Mouse (Mus musculus): ENCODE results near the gene Per1.

GRCm38 (mm10) chr11:69126706-69127095 is 31.7 kb downstream of the Per1 start:
- TF ChIP-seq CTCF (IDR thresholded peaks at IDR 0.05) = no peak
- no peak for TF ChIP-seq EP300 (IDR thresholded peaks at IDR 0.05)
